Mouse (Mus musculus): ENCODE measurements around the gene Snap91.

DNA sequence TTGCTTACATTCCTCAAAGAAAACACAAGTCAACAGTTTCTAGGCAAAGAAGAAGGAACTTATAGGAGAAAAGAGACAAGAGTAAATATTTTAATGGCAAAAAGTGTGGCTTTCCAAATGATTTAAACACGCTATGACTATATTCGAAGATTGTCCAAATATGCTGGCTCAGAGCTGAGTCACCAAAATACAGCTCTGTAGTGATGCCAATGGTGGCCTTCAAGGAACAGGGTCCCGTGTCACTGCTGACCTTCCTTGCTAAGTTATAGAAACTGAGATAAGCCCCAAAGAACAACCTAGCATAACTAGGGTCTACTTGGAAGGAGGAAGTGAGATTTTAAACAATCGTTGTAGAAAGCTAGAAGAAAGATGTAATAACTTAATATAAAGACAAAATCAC lies 6.8 kb downstream of the Snap91 start:
- TF ChIP-seq CTCF (IDR thresholded peaks at IDR 0.05; ENCODE audit: low read depth): no peak
- no peak for TF ChIP-seq EP300 (IDR thresholded peaks at IDR 0.05; ENCODE audit: low read depth)

Measured in liver, postnatal 0 days (tissue).